Mouse (Mus musculus): Measurements from ENCODE around the gene Alox15. TPM values are rescaled to one million over a fixed set of nuclear protein-coding genes. Genes with fewer than 3 reads are reported as not detected.
A peak's percentile ranks its signal among the peaks of the same experiment; 100 is the strongest.

The Alox15 gene
- total RNA-seq, 2 experiments from 2014 or later: not detected

GRCm38 (mm10) chr11:70319614-70320013 lies 32.2 kb downstream of the Alox15 start:
- no peak for DNase-seq (ENCODE audit: low spot score in 2 of 2)
- intact Hi-C loops (cut with DNase I): no loop called here

GRCm38 (mm10) chr11:70313833-70314232 lies 38.0 kb downstream of the Alox15 start:
- DNase-seq (ENCODE audit: low spot score in 2 of 2): no peak
- intact Hi-C loops (cut with DNase I): no loop called here

- peak; percentile 60 to 63 for DNase-seq (ENCODE audit: low spot score in 2 of 2)
- intact Hi-C loops (cut with DNase I): loop anchor here (2.0 kb wide), 1 partner anchor 55 kb away; the partner anchor contains the start of gene Alox12
Measured at GRCm38 (mm10) chr11:70309341-70309740, 42.5 kb downstream of the Alox15 start.

- DNase-seq (ENCODE audit: low spot score in 2 of 2): no peak
- intact Hi-C loops (cut with DNase I): loop anchor here (2.0 kb wide), 1 partner anchor 53 kb away; the partner anchor contains the start of gene Alox12
Measured at GRCm38 (mm10) chr11:70308296-70308695, 43.5 kb downstream of the Alox15 start.

- intact Hi-C loops (cut with DNase I): no loop called here
- no peak for DNase-seq (ENCODE audit: low spot score in 2 of 2)
Measured at GRCm38 (mm10) chr11:70306159-70306558, 45.7 kb downstream of the Alox15 start.

GRCm38 (mm10) chr11:70302293-70302692 lies 49.5 kb downstream of the Alox15 start:
- no peak for DNase-seq (ENCODE audit: low spot score in 2 of 2)
- intact Hi-C loops (cut with DNase I): no loop called here

- no peak for DNase-seq (ENCODE audit: low spot score in 2 of 2)
- intact Hi-C loops (cut with DNase I): no loop called here
Measured at GRCm38 (mm10) chr11:70297836-70298454, 53.9 kb downstream of the Alox15 start.

- intact Hi-C loops (cut with DNase I): no loop called here
- no peak for DNase-seq (ENCODE audit: low spot score in 2 of 2)
Measured at GRCm38 (mm10) chr11:70297405-70297804, 54.4 kb downstream of the Alox15 start.

Other genes with a start within 250 kb of the Alox15 start
- gene Mgl2, start 221.7 kb downstream of the Alox15 start, total RNA-seq (2021): under 1 TPM; 0.51 to 0.61 TPM
- 1 to 10 TPM; 3.3 to 5.3 TPM for gene Clec10a, start 195.8 kb downstream of the Alox15 start, total RNA-seq (2021)
- gene Slc16a11, start 139.3 kb downstream of the Alox15 start, total RNA-seq (2021): 10 to 100 TPM; 27.2 to 36.8 TPM
- 10 to 100 TPM in 1 of 2 experiments, 1 to 10 TPM in 1; 8.3 to 10.4 TPM for gene Slc16a13, start 131.0 kb downstream of the Alox15 start, total RNA-seq (2021)
- gene Bcl6b, start 122.2 kb downstream of the Alox15 start, total RNA-seq (2021): 1 to 10 TPM; 5.1 to 5.3 TPM
- 10 to 100 TPM; 41.3 to 54.2 TPM for gene 0610010K14Rik, start 114.1 kb downstream of the Alox15 start, total RNA-seq (2021)
- gene Gm21988, start 112.2 kb downstream of the Alox15 start, total RNA-seq (2021): 1 to 10 TPM; 5.9 to 7.3 TPM
- gene Rnasek, start 112.2 kb downstream of the Alox15 start, total RNA-seq (2021): 100 to 1,000 TPM; 291 TPM
- gene Alox12, start 96.7 kb downstream of the Alox15 start, total RNA-seq (2021): under 1 TPM in 1 of 2 experiments, not detected in 1; 0.13 TPM
- under 1 TPM; 0.35 to 0.76 TPM for gene Alox12e, start 29.4 kb downstream of the Alox15 start, total RNA-seq (2021)
- 10 to 100 TPM; 38.7 to 39.9 TPM for gene Pelp1, start 58.0 kb upstream of the Alox15 start, total RNA-seq (2021)
- 10 to 100 TPM; 75.1 to 78.6 TPM for gene Arrb2, start 80.6 kb upstream of the Alox15 start, total RNA-seq (2021)
- gene Med11, start 99.9 kb upstream of the Alox15 start, total RNA-seq (2021): 10 to 100 TPM; 14.4 to 15.9 TPM
- under 1 TPM; 0.46 to 0.55 TPM for gene Zmynd15, start 107.4 kb upstream of the Alox15 start, total RNA-seq (2021)
- 1 to 10 TPM in 1 of 2 experiments, under 1 TPM in 1; 0.66 to 1.3 TPM for gene Cxcl16, start 108.0 kb upstream of the Alox15 start, total RNA-seq (2021)
- gene Tm4sf5, start 153.2 kb upstream of the Alox15 start, total RNA-seq (2021): under 1 TPM in 1 of 2 experiments, not detected in 1; 0.87 TPM
- gene Vmo1, start 162.6 kb upstream of the Alox15 start, total RNA-seq (2021): not detected
- gene Gltpd2, start 167.2 kb upstream of the Alox15 start, total RNA-seq (2021): not detected
- gene Psmb6, start 173.3 kb upstream of the Alox15 start, total RNA-seq (2021): 100 to 1,000 TPM; 181 to 196 TPM
- not detected for gene Gm40193, start 180.9 kb upstream of the Alox15 start, total RNA-seq (2021)
- 10 to 100 TPM; 14.8 to 17.4 TPM for gene Pld2, start 188.0 kb upstream of the Alox15 start, total RNA-seq (2021)
- 100 to 1,000 TPM; 346 to 351 TPM for gene Mink1, start 210.8 kb upstream of the Alox15 start, total RNA-seq (2021)

All from left cerebral cortex, postnatal 14 days (tissue).